Mouse (Mus musculus) brain, embryonic 14.5 days (tissue): Measurements from ENCODE around the gene Aqp3.

Source experiments
- CTCF ChIP-seq: fragments of 200-500 bp; IDR thresholded peaks from 2 replicates; pipeline ENCODE4 v1.5.1; 2012; ENCODE audit warnings: inconsistent platforms, mild to moderate bottlenecking, moderate library complexity, borderline replicate concordance; ENCODE audit not compliant: insufficient read depth, insufficient read length; ENCODE audit errors: extremely low read depth
- POLR2A ChIP-seq: fragments of 200-500 bp; IDR thresholded peaks from 2 replicates; pipeline ENCODE4 v1.6.1; 2012; ENCODE audit warnings: mild to moderate bottlenecking, inconsistent platforms, borderline replicate concordance; ENCODE audit not compliant: poor library complexity, insufficient read depth, insufficient read length, severe bottlenecking; ENCODE audit errors: extremely low read depth

- TF ChIP-seq CTCF (no peak), POLR2A (no peak; the same call in 1 of the 2 replicates)
Measured at GRCm38 (mm10) chr4:41124180-41124951, 26.4 kb upstream of the Aqp3 start, which contains the start of gene Nol6.
